Mouse (Mus musculus): ENCODE measurements around the gene Gm20388.

DNA sequence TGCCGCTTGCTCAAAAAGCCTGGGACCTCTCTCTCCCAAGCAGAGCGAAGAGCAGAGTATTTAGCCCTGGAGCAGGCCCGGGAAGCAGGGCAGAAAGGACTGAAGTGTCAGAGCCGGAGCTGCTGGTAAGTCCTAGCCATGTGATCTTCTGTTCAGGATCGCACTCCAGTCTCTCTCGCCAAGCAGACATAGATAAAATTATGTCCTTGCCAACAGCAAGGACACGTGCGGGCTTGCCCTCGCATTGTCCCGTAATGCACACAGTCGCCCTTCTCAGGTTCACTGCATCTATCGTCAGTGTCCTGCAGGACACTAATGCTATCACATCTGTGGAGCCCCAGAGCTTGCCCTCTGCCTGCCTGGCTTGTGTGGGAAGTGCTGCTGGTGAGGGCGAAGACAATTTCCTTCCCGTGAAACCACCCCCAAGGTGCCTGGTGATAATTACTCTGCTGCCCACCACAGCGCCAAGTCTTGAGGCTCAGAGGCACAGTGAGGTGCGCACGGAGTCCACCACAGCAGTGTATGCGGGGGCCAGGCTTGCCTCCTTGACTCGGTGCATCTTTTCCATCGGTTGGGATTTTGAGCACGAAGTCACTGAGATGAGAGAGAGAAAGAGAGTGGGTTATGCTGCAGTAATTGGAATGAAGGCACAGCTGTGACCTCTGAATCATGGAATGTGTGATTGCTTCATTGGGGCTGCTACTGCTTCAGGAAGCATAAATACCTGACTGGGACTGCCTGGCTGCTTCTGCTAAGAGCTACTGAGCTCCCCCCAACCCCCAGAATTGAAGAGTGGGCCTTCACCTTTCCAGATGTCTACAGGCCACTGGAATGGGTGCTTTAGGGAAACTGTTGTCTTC, 4170.1 kb downstream of the Gm20388 start:
- TF ChIP-seq GATA1 (IDR thresholded peaks at IDR 0.05; ENCODE audit: low read length) (no peak), TAL1 (IDR thresholded peaks at IDR 0.05; ENCODE audit: low read length) (no peak)

All from erythroblast, embryonic 14.5 days (primary cell).